Mouse (Mus musculus) liver, adult (tissue): ENCODE measurements at regions not wholly inside any gene's neighbourhood (a gene's known extent, or its start where the extent isn't known, plus 50 kb on each side); places are given as distances from the start of the nearest gene placed in this dataset.

ENCODE experiments used
- GATA4 ChIP-seq: IDR thresholded peaks from 2 replicates; pipeline ENCODE4 v1.6.1; 2014; ENCODE audit warnings: mild to moderate bottlenecking, low read length; ENCODE audit not compliant: insufficient replicate concordance

DNA sequence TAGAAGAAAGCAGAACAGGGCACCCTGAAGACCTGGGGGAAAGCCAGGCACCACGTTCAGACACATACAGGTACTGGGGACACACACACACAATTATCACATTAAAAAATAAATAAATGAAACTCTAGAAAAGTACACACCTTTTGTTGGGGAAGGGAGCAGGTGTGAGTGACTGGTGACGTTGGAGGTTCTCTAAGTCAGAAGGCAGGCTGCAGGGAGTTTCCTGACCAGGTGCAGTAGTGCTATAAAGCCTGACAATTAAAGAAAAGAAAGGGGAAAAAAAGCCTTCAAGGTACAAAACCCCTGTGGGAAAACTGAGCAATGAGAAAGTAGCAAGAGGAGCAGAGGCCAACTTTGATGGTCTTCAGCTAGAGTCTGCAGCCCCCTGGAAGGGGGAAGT, 145.1 kb upstream of the Nfe2l3 start:
- no peak for TF ChIP-seq GATA4

- no peak for TF ChIP-seq GATA4
Measured at GRCm38 (mm10) chr6:51287807-51288206, 144.7 kb upstream of the Nfe2l3 start.

- TF ChIP-seq GATA4: no peak
Measured at GRCm38 (mm10) chr6:51288306-51289066, 144.0 kb upstream of the Nfe2l3 start.

- TF ChIP-seq GATA4: no peak
Measured at GRCm38 (mm10) chr6:51289067-51289725, 143.3 kb upstream of the Nfe2l3 start.

DNA sequence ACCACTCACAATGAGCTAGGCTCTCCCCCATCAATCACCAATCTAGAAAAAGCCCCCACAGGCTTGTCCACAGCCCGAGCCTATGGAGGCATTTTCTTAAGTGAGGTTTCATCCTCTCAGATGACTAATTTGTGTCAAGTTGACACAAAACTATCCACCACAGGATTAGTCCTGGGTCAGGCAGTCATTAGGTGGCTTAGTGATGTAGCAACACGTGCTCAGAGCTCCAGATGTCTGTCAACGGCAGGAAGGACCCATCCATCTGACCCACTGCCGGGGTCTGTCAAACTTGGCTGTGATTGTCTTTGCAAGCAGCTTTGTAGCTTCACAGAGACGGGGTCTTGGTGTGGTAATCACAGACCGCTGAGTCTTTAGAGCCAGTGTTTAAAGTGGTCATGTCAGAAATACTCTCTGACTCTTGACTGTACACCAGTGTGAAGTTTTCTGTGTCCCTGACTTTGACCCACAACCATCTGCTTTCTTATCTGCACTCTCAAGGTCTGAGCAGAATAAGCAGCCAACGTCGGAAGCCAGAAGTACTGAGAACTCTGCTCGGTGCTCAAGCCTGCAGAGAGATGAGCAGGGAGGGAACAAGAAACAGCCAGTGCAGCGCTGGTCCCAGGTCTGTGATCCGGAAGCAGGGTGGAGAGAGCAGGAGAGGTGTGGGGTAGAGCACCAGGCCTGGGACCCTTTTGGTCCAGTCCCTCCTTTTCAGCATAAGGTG, 131.6 kb upstream of the Nfe2l3 start:
- TF ChIP-seq GATA4: no peak

GRCm38 (mm10) chr6:51301831-51302230, 130.6 kb upstream of the Nfe2l3 start:
- TF ChIP-seq GATA4: no peak

GRCm38 (mm10) chr6:51302240-51302639, 130.2 kb upstream of the Nfe2l3 start:
- no peak for TF ChIP-seq GATA4

- TF ChIP-seq GATA4: no peak
Measured at GRCm38 (mm10) chr6:51318341-51318740, 114.1 kb upstream of the Nfe2l3 start.

DNA sequence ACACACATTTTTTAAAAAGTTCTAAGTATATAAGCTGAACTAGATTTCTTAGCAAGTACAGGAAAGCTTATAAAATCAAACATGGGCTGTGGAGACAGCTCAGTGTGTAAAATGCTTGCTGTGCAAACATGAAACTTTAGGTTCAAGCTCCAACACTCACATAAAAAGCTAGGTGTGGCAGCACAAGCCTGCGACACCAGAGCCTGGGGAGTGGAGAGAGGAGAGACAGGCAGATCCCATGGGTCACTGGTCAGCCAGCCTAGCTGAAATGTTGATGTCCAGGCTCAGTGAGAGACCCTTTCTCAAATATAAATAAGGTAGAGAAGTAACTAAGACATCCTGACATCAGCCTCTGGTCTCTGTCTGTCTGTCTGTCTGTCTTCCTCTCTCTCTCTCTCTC, 112.5 kb upstream of the Nfe2l3 start:
- no peak for TF ChIP-seq GATA4

GRCm38 (mm10) chr6:51320676-51321419, 111.6 kb upstream of the Nfe2l3 start:
- no peak for TF ChIP-seq GATA4

DNA sequence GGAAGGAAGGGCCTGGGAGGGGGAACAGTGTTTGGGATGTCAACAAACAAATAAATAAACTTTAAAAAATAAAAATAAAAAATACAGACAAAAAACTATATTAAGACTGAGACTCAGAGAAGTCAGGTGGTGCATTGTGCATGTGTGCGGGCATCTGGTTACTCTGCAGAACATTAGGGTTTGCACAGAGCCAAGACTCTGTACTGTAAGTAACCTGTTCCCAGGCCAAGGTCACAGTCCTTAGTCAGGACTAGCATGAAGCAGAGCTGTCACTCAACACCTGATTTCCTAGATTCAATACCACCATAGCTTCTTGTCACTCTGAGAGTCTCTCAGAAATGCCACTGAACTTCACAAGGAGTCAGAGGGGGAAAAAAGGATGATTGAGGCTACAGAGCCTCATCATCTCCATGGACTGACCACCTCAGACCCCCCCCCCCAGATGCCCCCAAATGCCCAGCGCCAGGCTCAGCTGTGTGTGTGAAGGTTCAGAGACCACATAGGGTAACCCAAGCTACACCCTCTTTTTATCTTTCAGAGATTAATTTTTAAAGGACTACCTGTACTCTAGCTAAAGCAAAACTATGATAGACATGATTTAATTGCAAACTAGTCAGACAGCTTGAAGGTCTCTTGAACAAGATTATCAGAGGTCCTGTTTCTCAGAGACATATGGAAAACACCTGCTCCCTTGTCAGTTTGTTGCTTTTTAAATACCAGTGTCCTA, 106.2 kb upstream of the Nfe2l3 start:
- TF ChIP-seq GATA4: no peak

GRCm38 (mm10) chr6:51329070-51329995, 103.1 kb upstream of the Nfe2l3 start:
- no peak for TF ChIP-seq GATA4

GRCm38 (mm10) chr6:51330069-51330706, 102.3 kb upstream of the Nfe2l3 start:
- no peak for TF ChIP-seq GATA4
